Mouse (Mus musculus) MEL (cell line): ENCODE data around the gene 9530003J23Rik. TPM values are rescaled to one million over a fixed set of nuclear protein-coding genes. Genes with fewer than 3 reads are reported as not detected.
"Not testable (repeated sequence)": the region's sequence is repeated elsewhere in the genome, so short reads cannot be mapped to it uniquely, and the experiment has no call there.

ENCODE experiments used
- DNase-seq: peaks from one replicate; pipeline ENCODE4 v3.0.0; 2011; ENCODE audit warnings: low read depth, low spot score
- H3K27ac ChIP-seq: 2 replicates; pipeline ENCODE4 v1.5.1; 2012; ENCODE audit warnings: low read depth, mild to moderate bottlenecking, control low read depth, low read length, moderate library complexity; ENCODE audit not compliant: control insufficient read depth
- H3K27me3 ChIP-seq, 2 experiments: fragments of 150-350 bp in 1 of 2; sonication (generic) in 1 of 2; 2 replicates each; pipeline ENCODE4 v1.6.1; 2012; ENCODE audit warnings: low read length in 2 of 2, mild to moderate bottlenecking in 2 of 2, improper control_type of control experiment in 1 of 2, moderate library complexity in 1 of 2; ENCODE audit not compliant: insufficient read depth in 2 of 2, control insufficient read depth in 1 of 2
- H3K36me3 ChIP-seq, 2 experiments: 2 replicates each; pipeline ENCODE4 v1.6.1; 2012 to 2014; ENCODE audit warnings: low read length in 2 of 2, improper control_type of control experiment in 1 of 2, inconsistent platforms in 1 of 2, mild to moderate bottlenecking in 1 of 2; ENCODE audit not compliant: insufficient read depth in 2 of 2, control insufficient read depth in 1 of 2
- H3K4me1 ChIP-seq, 2 experiments: fragments of 150-350 bp in 1 of 2; sonication (generic) in 1 of 2; 2 replicates each; pipeline ENCODE4 v1.6.1; 2012; ENCODE audit warnings: low read length in 2 of 2, improper control_type of control experiment in 1 of 2, mild to moderate bottlenecking in 1 of 2; ENCODE audit not compliant: insufficient read depth in 2 of 2, control insufficient read depth in 1 of 2
- H3K4me3 ChIP-seq, 2 experiments: fragments of 150-350 bp in 1 of 2; sonication (generic) in 1 of 2; 2 replicates each; pipeline ENCODE4 v1.5.1; 2012; ENCODE audit warnings: low read depth in 2 of 2, low read length in 2 of 2, mild to moderate bottlenecking in 2 of 2, moderate library complexity in 2 of 2, control low read depth in 1 of 2, improper control_type of control experiment in 1 of 2; ENCODE audit not compliant: control insufficient read depth in 1 of 2, insufficient read depth in 1 of 2
- H3K79me2 ChIP-seq: 2 replicates; pipeline ENCODE4 v1.6.1; 2012; ENCODE audit warnings: mild to moderate bottlenecking, low read length, moderate library complexity; ENCODE audit not compliant: control insufficient read depth, poor library complexity, insufficient read depth
- H3K9ac ChIP-seq: 2 replicates; pipeline ENCODE4 v1.6.1; 2012; ENCODE audit warnings: low read depth, mild to moderate bottlenecking, control low read depth, low read length, moderate library complexity; ENCODE audit not compliant: control insufficient read depth, poor library complexity, severe bottlenecking
- H3K9me3 ChIP-seq: fragments of 150-350 bp; sonication (generic); replicated peaks from 2 replicates; pipeline ENCODE4 v1.6.1; 2012; ENCODE audit warnings: mild to moderate bottlenecking, low read length, improper control_type of control experiment, moderate library complexity; ENCODE audit not compliant: insufficient read depth
- CTCF ChIP-seq, 3 experiments: IDR thresholded peaks in 2 of 3; conservative IDR thresholded peaks in 1 of 3; 2 replicates each; pipeline ENCODE4 v1.5.1; 2011 to 2012; ENCODE audit warnings: low read length in 3 of 3, low read depth in 2 of 3, mild to moderate bottlenecking in 2 of 3, improper control_type of control experiment in 1 of 3, inconsistent platforms in 1 of 3, mixed read lengths in 1 of 3, moderate library complexity in 1 of 3; ENCODE audit not compliant: control insufficient read depth in 1 of 3, insufficient read depth in 1 of 3, poor library complexity in 1 of 3, severe bottlenecking in 1 of 3
- E2F4 ChIP-seq: IDR thresholded peaks from 2 replicates; pipeline ENCODE4 v1.6.1; 2011; ENCODE audit warnings: low read depth, low read length, improper control_type of control experiment, borderline replicate concordance
- GATA1 ChIP-seq: IDR thresholded peaks from 2 replicates; pipeline ENCODE4 v1.6.1; 2011; ENCODE audit warnings: low read depth, low read length, improper control_type of control experiment
- MAFK ChIP-seq: IDR thresholded peaks from 2 replicates; pipeline ENCODE4 v1.6.1; 2011; ENCODE audit warnings: low read depth, mild to moderate bottlenecking, low read length, improper control_type of control experiment, borderline replicate concordance
- MYB ChIP-seq: IDR thresholded peaks from 2 replicates; pipeline ENCODE4 v1.6.1; 2011; ENCODE audit warnings: mild to moderate bottlenecking, low read depth, low read length, improper control_type of control experiment
- MYC ChIP-seq: IDR thresholded peaks from 2 replicates; pipeline ENCODE4 v1.6.1; 2011; ENCODE audit warnings: low read depth, mild to moderate bottlenecking, low read length, improper control_type of control experiment, moderate library complexity
- NRF1 ChIP-seq: IDR thresholded peaks from 2 replicates; pipeline ENCODE4 v1.6.1; 2014; ENCODE audit warnings: low read depth, mild to moderate bottlenecking, inconsistent platforms, low read length, improper control_type of control experiment, moderate library complexity; ENCODE audit not compliant: poor library complexity, insufficient read depth, severe bottlenecking
- POLR2A ChIP-seq, 2 experiments: IDR thresholded peaks; 2 replicates each; pipeline ENCODE4 v1.6.1; 2011 to 2012; ENCODE audit warnings: low read length in 2 of 2, mild to moderate bottlenecking in 2 of 2, control low read depth in 1 of 2, improper control_type of control experiment in 1 of 2, low read depth in 1 of 2, moderate library complexity in 1 of 2; ENCODE audit not compliant: control insufficient read depth in 1 of 2, insufficient read depth in 1 of 2, poor library complexity in 1 of 2
- RCOR1 ChIP-seq: IDR thresholded peaks from 2 replicates; pipeline ENCODE4 v1.6.1; 2012; ENCODE audit warnings: low read depth, mild to moderate bottlenecking, inconsistent platforms, low read length, improper control_type of control experiment
- TBP ChIP-seq: IDR thresholded peaks from 2 replicates; pipeline ENCODE4 v1.8.0; 2011; ENCODE audit warnings: low read depth, low read length, improper control_type of control experiment
- ZKSCAN1 ChIP-seq: IDR thresholded peaks from 2 replicates; pipeline ENCODE4 v1.6.1; 2012; ENCODE audit warnings: low read depth, mild to moderate bottlenecking, inconsistent platforms, low read length, improper control_type of control experiment, moderate library complexity
- polyA plus RNA-seq, 2 experiments: library from polyadenylated mRNA; stranded (reverse) in 1 of 2; unstranded in 1 of 2; fragments of >175 nt in 1 of 2; fragments of >200 nt in 1 of 2; gene quantifications; 2 replicates each; pipeline versions ENCODE4 v1.2.1 to v1.2.4; 2012; ENCODE audit warnings: low replicate concordance in 2 of 2, low read depth in 1 of 2; ENCODE audit not compliant: insufficient read length in 2 of 2, insufficient read depth in 1 of 2, missing spikeins in 1 of 2
- total RNA-seq: library from RNA; depleted of rRNA; stranded (reverse); fragments of 300-350 nt; gene quantifications from 2 replicates; pipeline ENCODE4 v1.2.3, GENCODE M21; 2012

Gene 9530003J23Rik
- total and polyA plus RNA-seq, 3 experiments: not detected

GRCm38 (mm10) chr10:117280000-117280399 lies 41.5 kb upstream of the 9530003J23Rik start:
- no peak overlapping the region for H3K9ac ChIP-seq
- TF ChIP-seq POLR2A (IDR thresholded peaks at IDR 0.05; ENCODE audit: control insufficient read depth in 1 of 2, insufficient read depth in 1 of 2, low read depth in 1 of 2, low read length in 2 of 2, poor library complexity in 1 of 2) (no peak), MYC (no peak), CTCF (IDR thresholded peaks at IDR 0.05 in 2 of 3, conservative IDR thresholded peaks at IDR 0.05 in 1 of 3; ENCODE audit: control insufficient read depth in 1 of 3, insufficient read depth in 1 of 3, low read depth in 2 of 3, low read length in 3 of 3, poor library complexity in 1 of 3, severe bottlenecking in 1 of 3) (no peak), E2F4 (no peak), ZKSCAN1 (no peak), MYB (no peak), MAFK (no peak), GATA1 (no peak), RCOR1 (no peak), TBP (no peak), NRF1 (no peak)
- H3K36me3 ChIP-seq: no peaks in the 10 kb centered on the region
- H3K4me3 ChIP-seq: no peak overlapping the region
- no peaks in the 10 kb centered on the region for H3K79me2 ChIP-seq
- peaks cover 4 to 5% of the 10 kb centered on the region in 2 experiments for H3K27me3 ChIP-seq
- no peak for DNase-seq
- H3K4me1 ChIP-seq: no peaks in the 10 kb centered on the region
- no peaks in the 10 kb centered on the region for H3K9me3 ChIP-seq
- H3K27ac ChIP-seq: no peak overlapping the region

- not testable (repeated sequence) for H3K79me2 ChIP-seq, H3K27me3 ChIP-seq, H3K27ac ChIP-seq, H3K9ac ChIP-seq, H3K4me1 ChIP-seq, H3K9me3 ChIP-seq, H3K4me3 ChIP-seq, DNase-seq, H3K36me3 ChIP-seq
Measured at GRCm38 (mm10) chr10:117278510-117278909, 40.0 kb upstream of the 9530003J23Rik start.

GRCm38 (mm10) chr10:117277779-117278178 lies 39.3 kb upstream of the 9530003J23Rik start:
- not testable (repeated sequence) for H3K4me1 ChIP-seq

More at GRCm38 (mm10) chr10:117277779-117278178, 39.3 kb upstream of the 9530003J23Rik start:
- H3K9ac ChIP-seq, H3K9me3 ChIP-seq, H3K4me3 ChIP-seq, DNase-seq, H3K27me3 ChIP-seq, H3K36me3 ChIP-seq, H3K79me2 ChIP-seq, H3K27ac ChIP-seq: not testable (repeated sequence)
